Mouse (Mus musculus): ENCODE data around the gene Actr5. TPM values are rescaled to one million over a fixed set of nuclear protein-coding genes. Genes with fewer than 3 reads are reported as not detected.

Gene Actr5
- polyA plus RNA-seq, 1 experiment from 2014 or later = 13.1 TPM

- H3K4me3 ChIP-seq = no peak overlapping the region
- WGBS = 55% methylated on average over 11 of the region's 11 CpGs
- H3K4me1 ChIP-seq (replicated peaks) = peaks cover 28% of the 10 kb centered on the region
- no peak overlapping the region for H3K9ac ChIP-seq
- no peaks in the 10 kb centered on the region for H3K36me3 ChIP-seq
- no peak for ATAC-seq (ENCODE audit: low FRiP score, low read depth)
- H3K27ac ChIP-seq (replicated peaks) = peak overlapping the region; percentile 14; the same call in 1 of the 2 replicates
- H3K27me3 ChIP-seq = no peaks in the 10 kb centered on the region
- no peaks in the 10 kb centered on the region for H3K9me3 ChIP-seq
- no peak overlapping the region for H3K4me2 ChIP-seq
These were observed 57.8 kb downstream of the Actr5 start for GRCm38 (mm10) chr2:158682344-158683037.

DNA sequence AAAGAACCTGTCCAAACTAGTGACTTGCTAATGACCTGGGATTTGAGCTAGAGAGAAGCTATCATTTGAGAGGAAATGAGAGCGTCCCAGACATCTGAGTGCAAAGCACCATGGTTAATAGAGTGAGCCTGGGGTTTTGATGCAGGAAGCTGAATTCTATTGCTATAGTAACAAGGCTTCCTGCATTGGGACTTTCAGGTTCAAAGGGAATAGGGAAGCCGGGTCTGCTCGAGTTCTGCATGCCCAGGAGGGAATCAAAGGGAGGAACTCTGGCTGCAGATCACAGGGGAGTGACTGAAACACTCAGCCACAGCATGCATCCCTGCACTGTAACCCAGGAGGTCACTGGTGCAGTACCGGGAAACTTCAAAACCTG is 58.3 kb downstream of the Actr5 start:
- no peak overlapping the region for H3K9ac ChIP-seq
- H3K4me2 ChIP-seq = no peak overlapping the region
- peaks cover 33% of the 10 kb centered on the region for H3K4me1 ChIP-seq (replicated peaks)
- no peak overlapping the region; the same call in 1 of the 2 replicates for H3K27ac ChIP-seq (replicated peaks)
- no peaks in the 10 kb centered on the region for H3K9me3 ChIP-seq
- 15% methylated on average over 4 of the region's 4 CpGs for WGBS
- H3K4me3 ChIP-seq = no peak overlapping the region
- H3K36me3 ChIP-seq = no peaks in the 10 kb centered on the region
- no peak for ATAC-seq (ENCODE audit: low FRiP score, low read depth)
- no peaks in the 10 kb centered on the region for H3K27me3 ChIP-seq

DNA sequence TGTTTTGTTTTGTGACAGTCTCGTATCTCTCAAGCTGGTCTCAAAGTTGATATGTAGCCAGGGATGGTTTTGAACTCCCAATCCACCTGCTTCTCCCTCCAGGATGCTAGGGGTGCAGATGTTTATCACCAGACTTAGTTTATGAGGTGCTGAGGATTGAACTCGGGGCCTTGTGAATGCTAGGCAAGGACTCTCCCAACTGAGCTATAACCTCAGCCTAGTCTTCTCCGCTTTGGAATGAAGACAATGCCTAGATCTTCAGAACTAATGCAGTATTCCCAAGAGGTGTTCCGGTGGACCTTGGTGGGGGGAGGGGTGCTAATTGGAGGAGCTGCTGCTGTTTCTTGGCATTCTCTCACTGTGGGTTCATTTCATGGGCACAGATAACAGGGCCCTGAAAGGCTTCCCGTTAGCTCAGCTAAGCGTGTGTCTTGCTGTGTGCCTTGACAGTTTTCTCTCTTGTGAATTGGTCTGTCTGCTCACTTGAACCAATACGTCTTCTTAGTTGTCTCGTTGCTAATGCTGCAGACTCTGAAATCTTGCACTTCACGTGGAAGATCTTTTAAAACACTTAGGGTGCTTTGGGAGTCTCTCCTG is 59.7 kb downstream of the Actr5 start:
- Histone ChIP-seq H3K27ac (replicated peaks) (peak overlapping the region; percentile 49), H3K9ac (no peak overlapping the region), H3K27me3 (no peaks in the 10 kb centered on the region), H3K4me1 (replicated peaks) (peaks cover 36% of the 10 kb centered on the region), H3K9me3 (no peaks in the 10 kb centered on the region), H3K4me3 (no peak overlapping the region), H3K36me3 (no peaks in the 10 kb centered on the region), H3K4me2 (no peak overlapping the region)
- ATAC-seq (ENCODE audit: low FRiP score, low read depth) = no peak
- 49% methylated on average over 9 of the region's 9 CpGs for WGBS

- H3K9ac ChIP-seq = no peak overlapping the region
- no peak for ATAC-seq (ENCODE audit: low FRiP score, low read depth)
- no peaks in the 10 kb centered on the region for H3K27me3 ChIP-seq
- H3K4me1 ChIP-seq (replicated peaks) = peaks cover 41% of the 10 kb centered on the region
- H3K27ac ChIP-seq (replicated peaks) = no peak overlapping the region
- H3K4me2 ChIP-seq = no peak overlapping the region
- 80% methylated on average over 3 of the region's 3 CpGs for WGBS
- H3K9me3 ChIP-seq = no peaks in the 10 kb centered on the region
- no peak overlapping the region for H3K4me3 ChIP-seq
- H3K36me3 ChIP-seq = no peaks in the 10 kb centered on the region
These were observed 60.2 kb downstream of the Actr5 start for GRCm38 (mm10) chr2:158684910-158685309.

GRCm38 (mm10) chr2:158686394-158686793 is 61.7 kb downstream of the Actr5 start:
- H3K36me3 ChIP-seq = no peaks in the 10 kb centered on the region
- H3K4me3 ChIP-seq = no peak overlapping the region
- H3K27ac ChIP-seq (replicated peaks) = no peak overlapping the region
- no peak overlapping the region for H3K9ac ChIP-seq
- WGBS = 54% methylated on average over 2 of the region's 2 CpGs
- H3K4me1 ChIP-seq (replicated peaks) = peaks cover 47% of the 10 kb centered on the region
- no peaks in the 10 kb centered on the region for H3K9me3 ChIP-seq
- H3K4me2 ChIP-seq = no peak overlapping the region
- no peak for ATAC-seq (ENCODE audit: low FRiP score, low read depth)
- no peaks in the 10 kb centered on the region for H3K27me3 ChIP-seq

GRCm38 (mm10) chr2:158687804-158688241 is 63.1 kb downstream of the Actr5 start:
- Histone ChIP-seq H3K4me2 (peak overlapping the region; percentile 30), H3K9ac (no peak overlapping the region), H3K4me3 (no peak overlapping the region), H3K9me3 (no peaks in the 10 kb centered on the region), H3K4me1 (replicated peaks) (peaks cover 43% of the 10 kb centered on the region), H3K36me3 (no peaks in the 10 kb centered on the region), H3K27ac (replicated peaks) (0 out of 2 replicates have a peak overlapping the region, but pooled peaks have one; percentile 34), H3K27me3 (no peaks in the 10 kb centered on the region)
- no peak for ATAC-seq (ENCODE audit: low FRiP score, low read depth)
- 45% methylated on average over 25 of the region's 25 CpGs for WGBS

MicroRNA genes within 50 kb of the gene (microRNA counts, 519-probe panel; counts per million panel counts)
- 1,565 counts per million, percentile 7 among the panel's probes with 10 or more counts for microRNA mmu-miR-3474

Small RNA genes lying within 50 kb of the gene (microRNA-seq; reads per million reads assigned to microRNA genes)
- 3.7 reads per million, percentile 15 among the genes with 10 or more reads in this experiment for gene Mir3474

Other genes starting within 250 kb of the Actr5 start
- 721 and 898 TPM in 2 replicates for gene Snhg11, start 249.2 kb upstream of the Actr5 start, polyA plus RNA-seq (2015; fragmentation: Nextera tagmentation; extraction: Ambion mirVana)
- gene Ralgapb, start 215.0 kb upstream of the Actr5 start, polyA plus RNA-seq (2015; fragmentation: Nextera tagmentation; extraction: Ambion mirVana) = 25.1 and 26.3 TPM in 2 replicates
- gene Adig, start 122.3 kb upstream of the Actr5 start, polyA plus RNA-seq (2015; fragmentation: Nextera tagmentation; extraction: Ambion mirVana) = not detected in 2 replicates
- 0.88 and 0.93 TPM in 2 replicates for gene Arhgap40, start 112.1 kb upstream of the Actr5 start, polyA plus RNA-seq (2015; fragmentation: Nextera tagmentation; extraction: Ambion mirVana)
- gene Slc32a1, start 14.1 kb upstream of the Actr5 start, polyA plus RNA-seq (2015; fragmentation: Nextera tagmentation; extraction: Ambion mirVana) = 11.6 and 13.2 TPM in 2 replicates
- gene Ppp1r16b, start 40.5 kb downstream of the Actr5 start, polyA plus RNA-seq (2015; fragmentation: Nextera tagmentation; extraction: Ambion mirVana) = 22.1 and 23.4 TPM in 2 replicates
- gene Fam83d, start 143.2 kb downstream of the Actr5 start, polyA plus RNA-seq (2015; fragmentation: Nextera tagmentation; extraction: Ambion mirVana) = 8.9 and 10.5 TPM in 2 replicates
- gene Dhx35, start 169.9 kb downstream of the Actr5 start, polyA plus RNA-seq (2015; fragmentation: Nextera tagmentation; extraction: Ambion mirVana) = 12.2 TPM in 2 replicates